Mouse (Mus musculus) induced T-regulatory cell, adult 2 months (primary cell): ENCODE results near the gene Acap1.
"Not testable (repeated sequence)": the region's sequence is repeated elsewhere in the genome, so short reads cannot be mapped to it uniquely, and the experiment has no call there.

Experiments
- DNase-seq: peaks from one replicate; pipeline ENCODE4 v3.0.0-alpha.2; 2012; ENCODE audit warnings: low read depth

The Acap1 gene

DNA sequence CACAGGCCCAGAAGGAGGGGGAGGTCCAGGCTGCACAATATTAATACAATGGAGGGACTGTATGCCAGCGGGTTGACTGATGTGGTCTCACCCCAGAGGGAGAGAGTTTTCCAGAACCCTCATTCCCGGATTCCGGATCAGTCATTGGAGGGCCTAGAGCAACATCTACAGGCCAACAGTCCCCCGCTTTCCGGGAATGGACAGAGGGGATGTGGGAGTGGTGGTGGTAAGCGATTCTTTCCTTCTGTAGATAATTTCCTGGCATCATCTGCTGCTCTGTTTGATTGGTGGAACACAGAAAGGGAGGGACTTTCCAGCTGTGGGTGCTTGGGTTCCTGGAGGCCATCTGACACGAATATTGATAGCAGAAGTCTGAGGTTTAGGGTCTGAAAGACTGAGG, 19.2 kb downstream of the Acap1 start:
- peak; percentile 73 for DNase-seq

DNA sequence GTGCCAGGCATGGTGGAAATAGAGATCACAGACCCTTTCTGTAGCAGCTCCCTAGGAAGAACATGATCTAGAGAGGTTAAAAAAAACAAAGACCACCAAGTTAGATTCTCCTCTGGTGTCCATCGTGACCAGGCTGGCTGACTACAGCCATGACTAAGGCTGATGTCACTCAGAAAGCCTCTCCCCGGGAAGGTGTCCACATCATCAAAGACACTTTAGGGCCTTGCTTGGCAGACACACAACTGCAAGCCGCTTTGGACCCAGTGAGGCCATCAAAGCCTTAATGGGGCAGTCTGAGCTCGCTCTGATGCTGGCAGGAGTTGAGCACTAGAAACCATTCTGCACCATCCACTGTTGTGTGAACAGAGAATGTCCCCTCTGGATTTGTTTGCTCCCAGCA, 22.9 kb downstream of the Acap1 start:
- no peak for DNase-seq

DNA sequence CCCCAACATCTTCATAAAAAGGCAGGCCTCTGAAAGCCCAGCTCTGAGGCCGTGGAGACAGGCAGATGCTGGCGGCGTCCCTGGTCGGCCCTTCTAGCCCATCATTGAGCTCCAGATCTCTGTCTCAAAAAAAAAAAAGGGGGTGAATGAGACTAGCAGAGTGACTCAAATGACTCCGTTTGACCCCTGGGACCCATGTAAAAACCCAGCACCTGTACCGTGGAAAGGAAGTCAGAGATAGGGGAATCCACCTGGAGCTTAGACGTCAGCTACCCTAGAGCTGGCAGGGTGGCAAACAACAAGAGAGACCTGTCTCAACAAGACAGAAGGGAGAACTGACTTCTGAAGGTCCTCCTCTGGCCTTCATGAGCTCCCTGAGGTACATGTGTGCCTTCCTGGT, 23.5 kb downstream of the Acap1 start:
- no peak for DNase-seq

DNA sequence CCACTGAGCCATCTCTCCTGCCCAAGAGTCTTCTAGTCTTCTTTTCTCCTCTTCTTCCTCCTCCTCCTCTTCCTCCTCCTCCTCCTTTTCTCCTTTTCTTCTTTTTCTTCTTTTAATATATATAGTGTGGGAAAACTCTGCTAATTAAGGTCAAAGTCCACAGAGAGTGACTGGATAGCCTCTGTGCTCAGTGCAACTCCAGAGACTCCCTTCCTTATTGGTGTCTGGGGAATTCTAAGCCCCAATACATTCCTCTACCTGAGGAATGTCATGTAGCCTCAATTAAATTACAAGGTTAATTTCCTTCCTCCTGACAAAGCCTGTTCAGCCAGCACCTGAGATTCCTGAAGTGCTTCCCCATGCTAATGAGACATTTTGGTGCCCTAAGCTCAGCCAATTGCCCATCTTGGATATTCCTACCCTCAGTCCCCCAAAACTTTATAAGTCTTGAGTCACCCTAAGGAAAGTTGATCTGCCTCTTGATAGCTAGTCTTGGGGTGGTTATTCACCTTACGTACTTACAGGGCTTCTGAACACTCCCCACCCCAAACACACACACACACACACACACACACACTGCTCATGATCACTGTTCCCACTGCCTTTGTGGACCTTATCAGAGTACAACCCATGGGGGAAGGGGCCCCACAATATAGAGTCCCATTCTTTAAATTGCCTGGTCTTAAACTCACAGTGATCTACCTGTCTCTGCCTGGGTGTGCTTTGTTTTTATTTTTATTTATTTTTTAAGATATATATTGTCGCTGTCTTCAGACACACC, 24.9 kb downstream of the Acap1 start:
- no peak for DNase-seq

DNA sequence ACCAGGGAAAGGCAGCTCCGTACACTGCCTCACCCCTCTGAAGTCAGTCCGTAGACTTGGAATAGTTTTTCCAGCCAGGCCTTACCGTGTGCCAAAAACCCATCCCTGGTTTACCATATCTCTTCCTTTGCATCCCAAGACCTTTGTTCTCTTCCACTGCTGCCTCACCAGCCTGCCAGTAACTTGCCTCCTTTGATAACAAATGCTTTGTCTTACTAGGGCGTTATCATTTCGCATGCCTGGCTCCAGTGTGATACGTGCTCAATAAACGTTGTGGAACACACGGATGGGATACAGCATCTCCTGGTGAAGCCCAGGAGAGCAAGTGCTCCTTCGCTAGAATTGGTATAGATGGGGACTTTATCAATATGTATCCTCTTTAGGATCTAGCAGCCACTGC, 28.0 kb downstream of the Acap1 start:
- DNase-seq, result no peak

DNA sequence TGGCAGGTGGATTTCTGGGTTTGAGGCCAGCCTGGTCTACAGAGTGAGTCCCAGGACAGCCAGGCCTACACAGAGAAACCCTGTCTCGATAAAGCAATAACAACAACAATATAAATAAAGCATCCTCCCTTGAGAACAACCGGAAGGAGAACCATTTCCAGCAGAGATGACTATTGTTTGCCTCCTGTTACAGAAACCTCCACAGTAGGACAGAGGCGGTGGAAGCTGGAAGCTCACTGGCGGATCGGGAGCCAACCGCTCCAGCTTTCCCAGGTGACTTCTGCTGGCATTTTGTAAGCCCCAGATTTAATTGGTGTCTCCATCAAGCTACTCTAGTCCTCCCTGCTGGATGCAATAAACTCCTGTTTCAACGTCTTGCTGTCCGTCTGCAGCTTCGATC, 29.8 kb downstream of the Acap1 start:
- no peak for DNase-seq

DNA sequence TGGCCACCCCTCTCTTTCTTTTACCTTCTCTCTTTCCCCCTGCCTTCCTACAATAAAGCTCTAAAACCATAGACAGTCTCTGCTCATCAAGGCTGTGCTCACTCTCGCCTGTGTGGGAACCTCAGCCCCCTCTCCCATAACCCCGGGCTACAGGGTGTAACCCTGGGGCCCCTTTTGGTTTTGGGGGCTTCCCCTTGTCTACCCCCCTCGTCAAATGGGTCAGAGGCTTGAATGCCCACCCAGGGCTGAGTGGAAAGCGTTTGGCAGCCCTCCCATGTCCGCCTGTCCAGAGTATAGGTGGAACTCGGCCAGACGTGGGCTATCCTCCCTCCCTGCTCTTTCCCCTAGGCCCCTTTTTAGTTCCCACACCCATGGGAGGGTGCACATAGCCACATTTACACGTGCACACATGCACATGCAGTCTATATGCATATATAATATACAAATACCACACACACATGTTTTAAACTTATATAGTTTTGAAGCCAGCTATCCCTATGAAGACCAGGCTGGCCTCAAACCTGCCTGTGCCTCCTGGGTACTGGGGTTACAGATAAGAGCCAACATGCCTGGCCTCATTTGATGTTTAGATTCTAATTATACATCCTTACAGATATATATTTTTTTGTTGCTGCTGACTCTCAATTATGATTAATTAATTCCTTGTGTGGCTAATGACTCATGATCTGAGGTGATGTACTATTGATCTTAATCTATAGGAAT, 31.0 kb downstream of the Acap1 start:
- DNase-seq, result no peak

DNA sequence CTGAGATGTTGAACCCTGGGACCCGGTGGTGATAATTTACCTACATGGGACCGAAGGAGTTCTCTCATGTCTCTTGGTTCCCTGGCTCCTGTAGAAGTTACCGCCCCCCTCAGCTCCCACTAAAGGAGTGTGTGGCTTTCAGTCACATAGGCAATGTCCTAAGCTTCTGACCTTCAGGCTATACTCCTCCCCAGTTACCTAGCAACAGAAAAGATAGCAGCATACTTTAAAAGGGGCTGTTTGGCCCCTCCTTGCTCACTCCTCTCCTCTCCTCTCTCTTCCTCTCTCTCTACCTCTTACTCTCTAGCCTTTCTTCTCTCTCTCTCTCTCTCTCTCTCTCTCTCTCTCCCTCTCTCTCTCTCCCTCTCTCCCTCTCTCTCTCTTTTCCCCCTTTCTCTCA, 31.6 kb downstream of the Acap1 start:
- not testable (repeated sequence) for DNase-seq

DNA sequence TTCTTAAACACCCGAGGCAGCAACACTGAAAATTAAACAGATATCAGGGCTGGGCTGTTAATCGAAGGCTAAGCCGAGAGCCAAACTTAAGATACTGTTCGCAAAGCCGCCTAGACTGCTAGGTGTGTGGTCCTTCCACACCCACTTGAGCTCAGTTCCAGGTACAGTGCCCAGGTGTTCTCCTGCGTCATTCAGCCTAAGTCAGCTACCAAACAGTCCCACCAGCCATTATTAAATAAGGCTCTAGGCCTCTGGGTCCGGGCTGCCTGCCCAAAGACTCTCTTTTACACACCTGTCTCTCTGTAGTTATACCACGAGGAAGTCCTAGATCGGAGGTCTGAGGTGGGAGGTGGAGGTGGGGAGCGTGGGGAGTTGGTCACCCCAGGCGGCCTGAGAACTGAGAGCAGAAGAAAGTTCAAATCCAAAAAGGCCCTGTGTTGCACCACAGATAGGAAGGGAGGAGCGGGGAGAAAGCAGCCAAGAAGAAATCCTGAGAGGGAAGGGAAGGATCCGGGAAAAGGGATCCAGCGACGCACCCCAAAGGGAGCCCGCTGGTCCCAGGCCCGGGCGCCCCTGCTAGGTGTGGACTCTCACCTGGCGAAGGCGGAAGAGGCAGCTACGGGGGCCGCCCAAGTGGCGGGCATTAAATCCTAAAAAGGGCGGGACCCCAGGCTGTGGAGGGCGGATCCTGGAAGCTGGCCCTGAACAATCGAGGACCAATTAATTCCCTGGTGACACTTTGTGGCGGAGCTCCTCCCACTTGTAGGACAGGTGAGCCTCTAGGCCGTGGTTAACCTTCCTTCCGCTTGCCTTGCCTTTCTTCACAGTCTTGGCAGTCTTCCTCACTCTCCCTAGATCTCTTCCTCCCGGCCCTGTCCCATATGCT, 37.0 kb downstream of the Acap1 start, which contains the start of gene Tnk1:
Tnk1 (minus strand) TSS at position 618 of the 886 bp plus-strand sequence.
- DNase-seq, result no peak

DNA sequence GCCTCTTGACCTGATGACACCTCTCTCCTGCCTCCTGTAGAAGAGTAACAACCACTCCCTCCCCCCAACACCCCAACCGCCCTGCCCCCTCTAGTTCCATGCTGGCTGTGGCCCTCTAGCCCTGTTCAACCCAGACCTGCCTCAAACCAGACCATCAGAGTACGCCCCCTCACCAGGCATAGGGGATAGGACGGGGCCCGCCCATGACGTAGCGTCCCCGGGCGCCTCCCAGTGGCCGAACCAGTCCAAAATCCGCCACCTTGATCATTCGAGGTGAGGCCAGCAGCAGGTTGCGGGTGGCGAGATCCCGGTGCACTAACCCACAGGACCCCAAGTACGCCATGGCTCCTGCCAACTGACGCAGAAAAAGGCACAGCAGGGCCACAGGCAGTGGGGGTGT, 40.0 kb downstream of the Acap1 start:
- DNase-seq, result peak; percentile 61

DNA sequence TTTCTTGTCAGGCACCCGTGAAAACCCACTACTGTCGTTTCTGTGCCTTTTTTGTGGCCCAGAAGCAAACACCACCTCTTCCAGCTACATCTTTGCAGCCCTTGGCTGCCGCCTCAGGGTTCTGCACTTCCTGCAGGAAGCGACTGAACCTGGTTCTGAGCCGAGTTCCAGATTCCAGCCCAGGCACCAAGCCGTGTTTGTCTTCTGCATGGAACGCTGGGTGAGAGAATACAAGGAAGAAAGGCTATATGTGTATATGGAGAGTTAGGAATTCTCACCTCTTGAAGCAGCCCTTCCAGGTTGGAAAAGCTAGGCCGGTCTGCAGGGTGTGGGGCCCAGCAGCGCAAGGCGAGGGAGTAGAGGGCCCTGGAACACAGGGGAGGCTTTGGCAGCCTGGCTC, 40.7 kb downstream of the Acap1 start:
- DNase-seq, result no peak

DNA sequence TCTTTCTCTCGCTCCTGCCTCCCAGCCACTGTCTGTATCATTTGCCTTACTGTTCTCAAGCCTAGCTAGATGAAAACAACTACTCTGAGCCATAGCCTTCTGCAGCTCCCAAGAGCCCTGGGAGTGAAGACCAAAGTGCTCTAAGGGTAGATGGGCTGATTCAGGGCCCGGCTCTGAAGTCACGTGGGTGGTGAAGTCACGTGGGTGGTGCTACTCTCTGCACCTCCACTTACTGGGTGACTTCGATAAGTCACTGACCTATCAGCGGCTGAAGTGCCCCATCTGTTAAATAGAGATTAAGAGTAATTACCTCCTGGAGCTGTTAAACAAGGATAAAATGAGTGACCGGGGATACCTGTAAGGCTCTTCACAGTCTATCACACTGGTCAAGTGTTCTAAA, 41.3 kb downstream of the Acap1 start:
- peak; percentile 40 for DNase-seq

DNA sequence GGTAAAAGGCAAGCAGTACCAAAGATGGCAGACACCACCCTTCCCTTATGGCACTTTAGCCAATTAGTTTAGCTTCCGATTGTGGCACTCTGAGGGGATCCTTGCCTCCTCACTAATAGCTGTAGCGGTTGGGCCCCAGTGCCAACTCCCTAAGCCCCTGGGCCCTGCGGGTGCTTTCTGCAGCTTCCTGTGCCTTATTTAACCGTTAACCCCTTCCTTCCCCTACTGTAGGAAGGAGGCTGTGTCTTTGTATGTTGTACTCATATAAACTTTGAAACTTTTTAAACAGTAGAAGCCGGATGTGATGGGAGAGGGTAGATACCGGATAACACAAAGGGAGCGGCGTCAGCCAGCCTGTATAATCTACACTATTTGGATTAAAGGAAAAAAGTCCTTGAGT, 44.6 kb downstream of the Acap1 start:
- DNase-seq, result no peak

DNA sequence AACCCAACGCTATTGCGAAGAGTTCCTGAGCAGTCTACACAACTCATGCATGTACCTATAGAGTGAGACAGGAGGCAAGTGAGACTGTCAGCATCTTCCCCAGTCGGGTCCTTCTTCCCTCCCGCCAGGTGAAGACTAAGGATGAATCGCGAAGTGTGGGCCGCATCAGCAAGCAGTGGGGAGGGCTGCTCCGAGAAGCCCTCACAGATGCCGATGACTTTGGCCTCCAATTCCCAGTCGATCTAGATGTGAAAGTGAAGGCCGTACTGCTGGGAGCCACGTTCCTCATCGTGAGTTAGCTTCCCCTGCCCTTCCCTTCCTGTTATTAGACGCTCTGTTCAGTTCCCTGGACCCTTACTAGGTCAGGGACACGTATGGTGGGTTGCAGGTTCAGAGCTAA, 45.5 kb downstream of the Acap1 start:
- no peak for DNase-seq

DNA sequence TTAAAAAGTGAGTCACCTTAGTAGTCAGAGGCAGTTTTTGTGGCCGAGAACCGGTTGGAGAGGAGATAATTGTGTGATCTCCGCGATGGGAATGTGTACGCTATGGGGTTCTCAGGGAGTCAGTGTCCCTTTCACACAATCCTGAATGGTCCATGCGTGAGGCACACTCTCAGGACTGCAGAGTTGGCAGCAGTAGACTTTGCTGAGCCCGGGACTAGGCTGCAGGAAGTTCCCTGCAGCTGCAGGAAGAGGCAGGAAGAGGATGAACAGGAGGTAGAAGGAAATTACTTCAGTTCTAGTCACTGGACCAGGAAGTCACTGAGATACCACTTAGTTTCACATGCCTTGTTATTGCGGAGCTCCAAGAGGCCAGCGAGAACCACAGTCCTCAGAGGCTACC, 46.2 kb downstream of the Acap1 start:
- no peak for DNase-seq

DNA sequence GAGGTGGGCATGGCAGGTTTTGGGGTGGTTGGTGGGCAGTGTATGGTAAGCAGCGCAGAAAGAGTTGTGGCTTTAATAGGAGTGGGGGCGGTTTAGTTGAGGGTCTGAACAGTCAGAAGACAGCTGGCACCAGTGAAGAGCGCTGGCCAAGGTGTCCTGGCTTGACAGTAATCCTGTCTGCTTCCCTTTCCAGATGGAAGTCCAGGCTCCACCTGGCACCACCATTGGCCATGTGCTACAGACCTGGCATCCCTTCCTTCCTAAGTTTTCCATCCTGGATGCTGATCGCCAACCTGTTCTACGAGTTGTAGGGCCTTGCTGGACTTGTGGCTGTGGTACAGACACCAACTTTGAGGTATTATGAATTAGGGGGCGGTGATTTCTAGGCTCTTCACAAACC, 47.3 kb downstream of the Acap1 start:
- DNase-seq, result no peak

DNA sequence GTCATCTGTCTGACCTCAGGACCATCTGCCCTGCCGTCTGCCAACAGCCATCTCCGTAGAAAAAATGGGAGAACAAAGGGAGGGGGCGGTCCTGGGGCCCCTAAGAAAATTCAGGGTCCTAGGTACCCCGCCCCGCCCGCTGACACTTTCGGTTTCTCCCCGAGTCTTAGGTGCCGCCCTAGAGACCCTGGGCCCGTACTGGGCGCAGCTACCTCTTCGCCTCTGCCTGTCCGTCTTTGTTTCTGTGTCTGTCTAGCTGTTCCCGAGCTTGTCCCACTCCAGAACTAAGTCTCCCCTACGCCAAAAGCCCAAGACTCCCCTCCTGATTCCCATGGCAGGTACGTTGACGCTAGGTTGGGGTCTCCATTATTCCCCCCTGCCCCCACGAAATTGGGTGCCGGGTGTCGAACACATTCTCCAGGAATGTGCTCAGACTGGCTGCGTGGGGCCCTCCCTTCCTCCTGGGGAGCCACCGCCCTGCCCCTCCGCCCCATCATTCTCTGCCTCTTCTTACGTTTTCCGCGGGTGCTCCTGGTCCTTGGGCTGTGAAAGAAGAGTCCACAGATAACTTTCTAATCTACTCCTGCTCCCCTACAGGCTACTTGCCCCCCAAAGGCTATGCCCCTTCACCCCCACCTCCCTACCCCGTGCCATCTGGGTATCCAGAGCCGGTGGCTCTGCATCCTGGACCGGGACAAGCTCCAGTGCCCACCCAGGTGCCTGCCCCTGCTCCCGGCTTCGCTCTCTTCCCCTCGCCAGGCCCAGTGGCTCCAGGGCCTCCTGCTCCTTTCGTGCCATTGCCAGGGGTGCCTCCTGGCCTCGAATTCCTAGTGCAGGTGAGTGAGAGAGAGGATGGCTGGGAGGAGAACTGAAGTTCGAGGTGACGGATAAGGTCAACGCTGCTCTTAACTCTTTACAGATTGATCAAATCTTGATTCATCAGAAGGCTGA, 48.3 kb downstream of the Acap1 start:
- peak; percentile 85 for DNase-seq

DNA sequence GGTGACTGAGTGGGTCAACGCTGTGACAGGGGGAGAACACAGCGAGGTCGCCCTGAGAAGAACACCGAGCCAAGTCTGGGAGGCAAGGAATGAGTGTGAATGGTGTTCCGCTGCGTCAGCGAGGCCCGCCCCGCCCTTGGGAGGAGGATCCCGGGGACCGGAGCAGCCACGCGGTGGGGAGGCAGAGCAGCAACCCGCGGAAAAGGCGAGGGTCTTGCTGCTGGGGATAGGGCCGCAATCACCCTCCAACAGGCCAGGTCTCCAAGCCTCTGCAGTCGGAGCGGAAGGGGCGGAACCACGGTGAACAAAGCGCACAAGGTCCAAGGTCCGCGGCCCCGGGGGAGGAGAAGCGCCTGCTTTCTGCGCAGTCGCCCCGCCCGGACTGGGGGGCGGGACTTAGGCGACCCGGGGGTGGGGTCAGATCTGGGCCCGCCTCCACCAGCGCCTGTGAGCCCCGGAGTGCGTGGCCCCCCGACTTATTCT, 49.1 kb downstream of the Acap1 start, which contains the start of gene Plscr3:
Plscr3 (plus strand) TSS at position 179 of the 483 bp plus-strand sequence.
- peak; percentile 92 for DNase-seq

DNA sequence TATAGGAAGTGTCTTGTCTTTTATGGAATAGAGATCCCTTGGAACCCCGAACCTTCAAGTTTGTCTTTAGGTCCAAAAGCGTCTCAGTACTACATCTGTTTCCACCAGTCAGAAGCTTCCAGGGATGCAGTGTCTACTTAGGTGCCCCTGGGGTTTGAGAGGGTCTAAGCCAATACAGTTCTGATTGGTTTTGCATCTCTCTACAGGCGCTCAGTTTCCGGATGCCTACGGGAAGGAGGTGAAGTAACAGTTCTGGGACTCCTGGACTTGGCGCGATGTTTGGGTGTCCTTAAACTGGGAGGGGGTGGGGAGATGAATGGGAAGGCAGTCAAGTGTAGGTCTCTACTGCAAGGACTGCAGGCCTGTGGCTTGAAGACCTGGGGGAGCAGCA, 56.6 kb downstream of the Acap1 start:
- no peak for DNase-seq

DNA sequence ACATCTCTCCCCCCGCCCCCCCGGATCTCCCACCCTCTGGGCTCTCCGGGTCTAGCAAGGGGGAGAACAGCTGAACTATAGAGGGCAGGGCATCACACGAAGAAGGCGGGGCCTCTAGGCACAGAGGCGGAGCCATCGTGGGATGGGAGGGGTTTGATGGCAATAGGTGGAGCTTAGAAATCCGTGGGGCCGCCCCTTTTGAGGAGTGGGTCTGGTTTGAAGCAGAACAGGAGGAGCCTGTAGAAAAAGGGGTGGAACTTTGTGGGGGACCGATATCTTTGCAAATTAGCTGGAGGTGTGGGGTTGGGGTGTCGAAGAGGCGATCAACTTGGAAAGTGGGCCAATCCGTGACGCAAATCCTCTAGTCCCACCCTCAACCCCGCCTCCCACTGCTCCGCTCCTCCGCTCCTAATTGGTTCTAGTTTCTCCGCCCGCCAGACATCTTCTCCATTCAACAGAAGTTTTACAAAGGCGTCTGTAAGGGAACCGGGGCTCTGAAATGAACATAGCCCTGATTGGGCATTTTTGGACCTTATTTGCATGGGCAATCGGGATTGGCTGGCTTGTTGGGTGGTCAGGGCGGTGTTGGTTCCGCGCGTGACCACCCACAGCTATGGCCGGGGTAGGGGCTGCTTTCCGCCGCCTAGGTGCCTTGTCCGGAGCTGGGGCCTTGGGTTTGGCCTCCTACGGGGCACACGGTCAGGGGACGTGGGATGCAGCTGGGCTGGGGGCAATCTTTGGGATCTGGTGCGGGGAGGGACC, 57.2 kb downstream of the Acap1 start, which contains the start of gene Tmem256:
Tmem256 (plus strand) TSS at position 563 of the 762 bp plus-strand sequence.
- DNase-seq, result peak; percentile 98
